Mouse (Mus musculus) stomach, embryonic 14.5 days (tissue): ENCODE results near the gene Podn. TPM values are rescaled to one million over a fixed set of nuclear protein-coding genes. Genes with fewer than 3 reads are reported as not detected.

Experiments
- ATAC-seq: fragments of 200-750 bp; cut with Nextera tagmentation; 2 replicates; pipeline ENCODE4 v1.8.0; 2017; ENCODE audit warnings: low read depth, moderate TSS enrichment; ENCODE audit not compliant: insufficient number of reproducible peaks, insufficient read depth, low FRiP score
- H3K27ac ChIP-seq: fragments of 300-500 bp; sonication (generic); 2 replicates; pipeline ENCODE4 v1.5.1; 2014; ENCODE audit warnings: mild to moderate bottlenecking, low read length, moderate library complexity, mixed read lengths
- H3K27me3 ChIP-seq: fragments of 300-500 bp; sonication (generic); 2 replicates; pipeline ENCODE4 v1.6.1; 2014; ENCODE audit warnings: low read length, control low read depth, mixed read lengths; ENCODE audit not compliant: control insufficient read depth, insufficient read depth
- H3K36me3 ChIP-seq: fragments of 300-500 bp; sonication (generic); 2 replicates; pipeline ENCODE4 v1.6.1; 2014; ENCODE audit warnings: mild to moderate bottlenecking, control low read depth, low read length, moderate library complexity, mixed read lengths; ENCODE audit not compliant: control insufficient read depth, insufficient read depth
- H3K4me1 ChIP-seq: fragments of 300-500 bp; sonication (generic); 2 replicates; pipeline ENCODE4 v1.6.1; 2014; ENCODE audit warnings: low read length, control low read depth, mixed read lengths; ENCODE audit not compliant: control insufficient read depth, insufficient read depth
- H3K4me2 ChIP-seq: fragments of 300-500 bp; sonication (generic); replicated peaks from 2 replicates; pipeline ENCODE4 v1.6.1; 2014; ENCODE audit warnings: low read depth, low read length, control low read depth
- H3K4me3 ChIP-seq: fragments of 300-500 bp; sonication (generic); 2 replicates; pipeline ENCODE4 v1.5.1; 2014; ENCODE audit warnings: low read depth, low read length, control low read depth
- H3K9ac ChIP-seq: fragments of 300-500 bp; sonication (generic); replicated peaks from 2 replicates; pipeline ENCODE4 v1.6.1; 2014; ENCODE audit warnings: low read depth, mild to moderate bottlenecking, control low read depth, low read length, moderate library complexity, mixed read lengths
- H3K9me3 ChIP-seq: fragments of 300-500 bp; sonication (generic); 2 replicates; pipeline ENCODE4 v1.6.1; 2016; ENCODE audit warnings: low read depth, low read length, control low read depth; ENCODE audit not compliant: control insufficient read depth
- WGBS: fragments of 180-500 bp; shearing (Covaris S2); extraction: QIAGEN DNeasy Blood & Tissue Kit; methylation state at CpG from one replicate; pipeline ENCODE4 v1.1.7; 2014; 5-methylcytosine and 5-hydroxymethylcytosine counted together
- polyA plus RNA-seq: library from polyadenylated mRNA; unstranded; fragments of >200 nt; fragmentation: Nextera tagmentation; extraction: Ambion mirVana; gene quantifications from 2 replicates; pipeline ENCODE4 v1.2.1, GENCODE M21; 2014

The Podn gene
- polyA plus RNA-seq, 1 experiment from 2014 or later = 3.4 TPM

DNA sequence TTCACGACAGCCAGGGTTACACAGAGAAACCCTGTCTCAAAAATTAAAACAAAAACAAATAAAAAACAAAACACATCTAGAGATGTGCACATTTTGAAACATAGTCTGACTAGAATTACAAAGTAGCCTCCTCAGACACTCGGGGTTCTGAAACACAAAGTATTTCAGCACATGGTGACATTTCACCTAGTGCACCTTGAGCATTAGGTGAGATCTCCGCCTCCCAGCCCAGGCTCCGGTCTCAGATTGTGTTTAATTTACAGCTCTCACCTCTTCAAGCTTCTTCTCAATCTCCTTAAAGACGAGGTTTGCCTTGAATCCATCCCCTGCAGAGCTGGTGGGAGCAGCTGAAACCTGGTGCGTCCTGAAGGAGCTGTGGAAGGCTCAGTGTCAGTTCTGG, 32.6 kb downstream of the Podn start:
- Histone ChIP-seq H3K27ac (no peak overlapping the region), H3K4me1 (no peaks in the 10 kb centered on the region), H3K4me3 (no peak overlapping the region), H3K9ac (no peak overlapping the region), H3K4me2 (no peak overlapping the region), H3K27me3 (no peaks in the 10 kb centered on the region), H3K36me3 (peaks cover 9% of the 10 kb centered on the region), H3K9me3 (peaks cover 3% of the 10 kb centered on the region; the same call in 1 of the 2 replicates)
- 73% methylated on average over 6 of the region's 6 CpGs for WGBS
- no peak for ATAC-seq

DNA sequence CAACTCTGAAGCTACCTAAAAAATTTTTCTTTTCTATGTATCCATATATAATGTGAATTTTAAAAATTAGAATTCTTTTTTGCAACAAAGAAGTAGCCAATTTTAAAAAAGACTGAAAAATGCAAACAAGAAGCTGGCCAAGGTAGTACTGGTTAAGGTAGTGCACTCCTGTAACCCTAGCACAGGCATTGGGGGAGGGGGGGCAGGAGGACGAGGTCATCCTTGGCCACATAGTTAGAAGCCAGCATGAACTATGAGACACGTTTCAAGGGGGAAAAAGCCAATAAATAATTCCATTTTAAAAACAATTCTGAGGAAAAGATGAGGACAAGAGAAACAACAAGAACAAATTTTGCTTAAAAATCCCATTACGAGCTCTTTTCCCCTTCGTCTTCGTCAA, 33.7 kb downstream of the Podn start:
- Histone ChIP-seq H3K4me1 (no peaks in the 10 kb centered on the region), H3K27me3 (no peaks in the 10 kb centered on the region), H3K9ac (no peak overlapping the region), H3K4me2 (no peak overlapping the region), H3K27ac (no peak overlapping the region), H3K36me3 (peaks cover 9% of the 10 kb centered on the region), H3K4me3 (no peak overlapping the region), H3K9me3 (peaks cover 3% of the 10 kb centered on the region; the same call in 1 of the 2 replicates)
- WGBS = 97% methylated on average over 5 of the region's 5 CpGs
- no peak for ATAC-seq

DNA sequence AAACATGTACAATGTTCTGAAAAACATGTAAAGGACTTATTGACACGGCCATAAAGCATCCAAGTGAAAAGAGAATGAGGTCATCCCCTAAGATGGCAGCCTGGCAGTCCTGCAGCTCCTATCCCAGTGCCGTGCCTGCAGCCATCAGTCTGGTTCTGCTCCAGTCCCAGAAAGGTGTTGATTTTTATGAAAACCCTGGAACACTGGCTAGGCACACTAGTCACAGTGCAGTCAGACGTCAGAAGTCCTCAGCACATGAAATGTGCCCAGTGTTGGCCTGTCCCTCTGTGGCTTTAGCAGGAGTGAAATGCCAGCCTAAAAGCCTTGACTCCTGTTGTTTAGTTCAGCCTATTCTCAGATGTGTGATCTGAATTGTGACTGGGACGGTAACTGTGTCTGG, 35.5 kb downstream of the Podn start:
- peaks cover 3% of the 10 kb centered on the region; the same call in 1 of the 2 replicates for H3K9me3 ChIP-seq
- peaks cover 9% of the 10 kb centered on the region for H3K36me3 ChIP-seq
- H3K4me1 ChIP-seq = no peaks in the 10 kb centered on the region
- no peak for ATAC-seq
- no peak overlapping the region for H3K9ac ChIP-seq
- H3K4me2 ChIP-seq = no peak overlapping the region
- WGBS = 86% methylated on average over 4 of the region's 4 CpGs
- H3K27me3 ChIP-seq = no peaks in the 10 kb centered on the region
- H3K4me3 ChIP-seq = no peak overlapping the region
- H3K27ac ChIP-seq = no peak overlapping the region

DNA sequence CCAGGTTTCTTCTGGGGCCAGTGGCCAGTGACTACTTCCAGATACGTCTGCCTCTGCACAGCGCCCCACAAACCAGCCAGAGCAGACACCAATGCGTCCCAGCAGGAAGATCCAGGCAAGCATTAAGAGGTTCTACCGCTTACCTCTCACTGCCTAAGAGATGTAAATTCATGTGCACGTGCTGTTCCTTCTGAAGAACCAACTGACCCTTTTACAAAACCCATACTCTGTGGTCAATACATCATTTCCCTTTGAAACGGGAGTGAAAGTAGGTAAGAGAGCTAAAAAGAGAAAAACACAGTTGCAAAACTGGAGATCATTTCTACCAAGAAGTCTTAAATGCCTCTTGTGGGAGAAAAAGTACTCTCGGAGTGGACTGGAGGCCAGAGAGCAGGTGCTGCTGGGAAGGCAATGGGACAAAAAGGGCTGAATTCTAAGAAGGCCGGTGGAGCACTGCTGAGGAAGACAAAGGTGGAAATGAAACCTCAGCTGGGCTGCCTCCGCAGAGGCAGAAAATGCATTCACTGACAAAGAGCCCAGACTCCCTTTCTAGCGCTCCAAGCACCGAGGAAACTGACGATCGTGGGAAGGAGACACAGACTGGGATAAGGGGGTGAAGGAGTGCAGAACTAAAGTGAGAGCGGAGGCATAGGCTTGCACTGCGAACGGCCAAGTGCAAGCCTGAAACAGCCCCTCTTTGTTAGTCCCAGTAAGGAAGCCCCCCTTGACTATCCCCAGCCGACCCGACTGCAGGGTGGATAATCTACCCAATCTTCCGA, 36.5 kb downstream of the Podn start:
- Histone ChIP-seq H3K9me3 (peaks cover 3% of the 10 kb centered on the region; the same call in 1 of the 2 replicates), H3K27me3 (no peaks in the 10 kb centered on the region)
- 78% methylated on average over 19 of the region's 19 CpGs for WGBS

DNA sequence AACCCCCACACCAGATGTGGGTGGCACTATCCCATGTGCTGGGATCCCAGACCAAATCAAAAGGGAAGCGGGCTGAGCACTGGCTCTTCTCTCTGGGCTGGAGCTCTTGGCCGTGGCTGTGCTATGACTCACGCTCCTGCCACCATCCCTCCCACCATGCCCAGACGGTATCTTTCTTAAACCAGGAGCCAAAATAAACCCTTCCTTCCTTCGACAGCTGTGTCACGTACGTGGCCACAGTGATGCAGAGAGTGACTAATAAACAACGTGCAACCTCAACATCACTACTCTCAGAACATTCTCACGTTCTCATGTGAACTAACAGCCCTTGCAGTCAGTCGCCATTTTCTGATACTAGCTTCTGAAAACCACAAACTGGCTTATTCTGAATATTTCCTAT, 38.1 kb downstream of the Podn start:
- no peaks in the 10 kb centered on the region for H3K27me3 ChIP-seq
- no peak for ATAC-seq
- H3K36me3 ChIP-seq = peaks cover 7% of the 10 kb centered on the region; the same call in 1 of the 2 replicates
- no peak overlapping the region for H3K27ac ChIP-seq
- no peak overlapping the region for H3K9ac ChIP-seq
- H3K4me2 ChIP-seq = no peak overlapping the region
- H3K4me3 ChIP-seq = no peak overlapping the region
- peaks cover 3% of the 10 kb centered on the region; the same call in 1 of the 2 replicates for H3K9me3 ChIP-seq
- WGBS = 73% methylated on average over 10 of the region's 10 CpGs
- H3K4me1 ChIP-seq = no peaks in the 10 kb centered on the region

More for the DNA sequence above, 36.5 kb downstream of the Podn start:
- Histone ChIP-seq H3K4me2 (no peak overlapping the region), H3K27ac (no peak overlapping the region), H3K4me1 (no peaks in the 10 kb centered on the region), H3K4me3 (no peak overlapping the region), H3K36me3 (peaks cover 9% of the 10 kb centered on the region), H3K9ac (no peak overlapping the region)
- ATAC-seq = no peak

DNA sequence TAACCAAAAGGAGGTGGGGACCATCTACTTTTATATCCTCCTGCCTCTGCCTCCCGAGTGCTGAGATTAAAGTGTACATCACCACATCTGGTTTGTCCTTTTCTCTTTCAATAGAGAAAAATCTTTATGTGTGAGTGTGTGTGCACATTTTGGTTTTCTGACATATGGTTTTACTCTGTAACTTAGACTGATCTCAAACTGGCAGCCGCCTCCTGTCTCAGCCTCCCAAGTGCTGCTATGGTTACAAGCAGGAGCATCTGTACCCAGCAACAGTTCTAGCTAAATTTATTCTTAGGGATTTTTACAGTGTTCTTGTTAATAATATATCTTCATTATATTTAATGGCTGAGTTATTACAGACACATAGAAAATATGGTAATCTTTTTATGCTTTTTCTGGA, 39.0 kb downstream of the Podn start:
- H3K4me2 ChIP-seq = no peak overlapping the region
- no peak overlapping the region for H3K9ac ChIP-seq
- WGBS = 95% methylated on average over 2 of the region's 2 CpGs
- H3K27me3 ChIP-seq = no peaks in the 10 kb centered on the region
- no peaks in the 10 kb centered on the region for H3K4me1 ChIP-seq
- no peak overlapping the region for H3K4me3 ChIP-seq
- peaks cover 16% of the 10 kb centered on the region for H3K36me3 ChIP-seq
- H3K27ac ChIP-seq = no peak overlapping the region
- peaks cover under 1% of the 10 kb centered on the region; the same call in 1 of the 2 replicates for H3K9me3 ChIP-seq
- ATAC-seq = no peak

DNA sequence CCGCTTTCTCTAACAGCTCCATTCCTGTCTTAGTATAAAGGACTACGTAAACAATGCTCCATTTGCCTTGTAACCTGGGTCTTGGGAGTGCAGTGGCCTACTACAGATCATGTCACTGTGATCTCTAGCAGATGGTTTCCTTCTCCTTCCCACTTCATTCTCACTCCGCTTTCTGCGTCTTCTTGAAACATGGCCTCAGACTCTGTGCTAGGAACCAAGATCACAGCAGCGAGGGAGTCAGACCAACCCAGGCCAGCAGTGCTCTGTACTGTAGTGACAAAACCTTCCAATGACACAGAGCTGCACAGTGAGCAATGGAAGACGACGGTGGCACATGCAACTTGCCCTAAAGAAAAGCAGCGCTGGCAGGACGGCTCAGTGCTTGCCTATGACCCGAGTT, 40.4 kb downstream of the Podn start:
- no peaks in the 10 kb centered on the region for H3K4me1 ChIP-seq
- H3K36me3 ChIP-seq = peaks cover 25% of the 10 kb centered on the region
- no peak overlapping the region for H3K4me3 ChIP-seq
- no peaks in the 10 kb centered on the region for H3K9me3 ChIP-seq
- H3K4me2 ChIP-seq = no peak overlapping the region
- WGBS = 71% methylated on average over 10 of the region's 10 CpGs
- no peaks in the 10 kb centered on the region for H3K27me3 ChIP-seq
- no peak for ATAC-seq
- no peak overlapping the region for H3K9ac ChIP-seq
- H3K27ac ChIP-seq = no peak overlapping the region

DNA sequence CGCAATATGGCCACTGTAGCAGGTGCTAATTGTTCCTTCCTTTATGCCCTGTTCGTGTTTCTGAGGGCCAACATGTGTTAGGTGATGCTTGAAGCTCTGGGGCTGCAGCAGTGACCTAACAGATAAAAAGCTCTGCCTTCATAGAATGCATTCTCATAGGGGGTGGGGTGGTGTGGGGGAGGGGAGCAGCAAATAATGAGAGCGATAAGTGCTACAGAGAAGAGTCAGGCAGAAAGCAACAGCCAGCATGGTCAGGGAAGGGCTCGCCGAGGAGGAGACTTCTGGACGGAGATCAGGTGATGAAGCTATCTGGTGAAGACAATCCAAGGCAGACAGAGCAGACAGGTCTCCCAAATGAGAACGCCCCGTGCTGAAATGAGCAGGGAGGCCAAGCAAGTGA, 43.6 kb downstream of the Podn start:
- peaks cover 29% of the 10 kb centered on the region for H3K36me3 ChIP-seq
- WGBS = 80% methylated on average over 8 of the region's 8 CpGs
- no peak for ATAC-seq

More for the DNA sequence above, 43.6 kb downstream of the Podn start:
- no peaks in the 10 kb centered on the region for H3K27me3 ChIP-seq
- H3K27ac ChIP-seq = no peak overlapping the region
- H3K9ac ChIP-seq = no peak overlapping the region
- H3K9me3 ChIP-seq = no peaks in the 10 kb centered on the region
- H3K4me2 ChIP-seq = no peak overlapping the region
- no peaks in the 10 kb centered on the region for H3K4me1 ChIP-seq
- no peak overlapping the region for H3K4me3 ChIP-seq
